Mouse (Mus musculus) ES-Bruce4 (cell line): ENCODE measurements around the gene Atxn1. TPM values are rescaled to one million over a fixed set of nuclear protein-coding genes. Genes with fewer than 3 reads are reported as not detected.

Experiments
- H3K27ac ChIP-seq: 2 replicates; pipeline ENCODE4 v1.5.1; 2012; ENCODE audit warnings: low read length, inconsistent platforms; ENCODE audit not compliant: insufficient read depth
- H3K27me3 ChIP-seq: 2 replicates; pipeline ENCODE4 v1.6.1; 2012; ENCODE audit warnings: mild to moderate bottlenecking, low read length, inconsistent platforms; ENCODE audit not compliant: control insufficient read depth, poor library complexity, insufficient read depth, severe bottlenecking
- H3K36me3 ChIP-seq: 2 replicates; pipeline ENCODE4 v1.6.1; 2012; ENCODE audit warnings: inconsistent platforms, mild to moderate bottlenecking, low read length, moderate library complexity; ENCODE audit not compliant: control insufficient read depth, poor library complexity, insufficient read depth, severe bottlenecking
- H3K4me1 ChIP-seq: one replicate; pipeline ENCODE4 v1.8.1; 2011; ENCODE audit warnings: low read length; ENCODE audit not compliant: control insufficient read depth, insufficient read depth
- H3K4me3 ChIP-seq: 2 replicates; pipeline ENCODE4 v1.5.1; 2011; ENCODE audit warnings: low read depth, mild to moderate bottlenecking, low read length
- H3K9ac ChIP-seq: 2 replicates; pipeline ENCODE4 v1.6.1; 2012; ENCODE audit warnings: low read depth, mild to moderate bottlenecking, inconsistent platforms; ENCODE audit not compliant: poor library complexity, severe bottlenecking
- H3K9me3 ChIP-seq: replicated peaks from 2 replicates; pipeline ENCODE4 v1.6.1; 2012; ENCODE audit warnings: mild to moderate bottlenecking, low read length, inconsistent platforms; ENCODE audit not compliant: control insufficient read depth, poor library complexity, insufficient read depth, severe bottlenecking
- CTCF ChIP-seq: IDR thresholded peaks from one replicate; pipeline ENCODE4 v1.8.1; 2011; ENCODE audit warnings: low read depth, low read length
- EP300 ChIP-seq: IDR thresholded peaks from 2 replicates; pipeline ENCODE4 v1.6.1; 2011; ENCODE audit warnings: low read depth, low read length; ENCODE audit not compliant: insufficient read depth
- POLR2A ChIP-seq: IDR thresholded peaks from one replicate; pipeline ENCODE4 v1.8.1; 2011; ENCODE audit warnings: low read length; ENCODE audit not compliant: insufficient read depth
- polyA plus RNA-seq: library from polyadenylated mRNA; stranded (reverse); fragments of >200 nt; gene quantifications from 2 replicates; pipeline ENCODE4 v1.2.4, GENCODE M21; 2011; ENCODE audit warnings: low read depth; ENCODE audit not compliant: missing spikeins, insufficient read depth, insufficient read length

Atxn1 gene
- polyA plus RNA-seq, 1 experiment = 10.1 TPM

DNA sequence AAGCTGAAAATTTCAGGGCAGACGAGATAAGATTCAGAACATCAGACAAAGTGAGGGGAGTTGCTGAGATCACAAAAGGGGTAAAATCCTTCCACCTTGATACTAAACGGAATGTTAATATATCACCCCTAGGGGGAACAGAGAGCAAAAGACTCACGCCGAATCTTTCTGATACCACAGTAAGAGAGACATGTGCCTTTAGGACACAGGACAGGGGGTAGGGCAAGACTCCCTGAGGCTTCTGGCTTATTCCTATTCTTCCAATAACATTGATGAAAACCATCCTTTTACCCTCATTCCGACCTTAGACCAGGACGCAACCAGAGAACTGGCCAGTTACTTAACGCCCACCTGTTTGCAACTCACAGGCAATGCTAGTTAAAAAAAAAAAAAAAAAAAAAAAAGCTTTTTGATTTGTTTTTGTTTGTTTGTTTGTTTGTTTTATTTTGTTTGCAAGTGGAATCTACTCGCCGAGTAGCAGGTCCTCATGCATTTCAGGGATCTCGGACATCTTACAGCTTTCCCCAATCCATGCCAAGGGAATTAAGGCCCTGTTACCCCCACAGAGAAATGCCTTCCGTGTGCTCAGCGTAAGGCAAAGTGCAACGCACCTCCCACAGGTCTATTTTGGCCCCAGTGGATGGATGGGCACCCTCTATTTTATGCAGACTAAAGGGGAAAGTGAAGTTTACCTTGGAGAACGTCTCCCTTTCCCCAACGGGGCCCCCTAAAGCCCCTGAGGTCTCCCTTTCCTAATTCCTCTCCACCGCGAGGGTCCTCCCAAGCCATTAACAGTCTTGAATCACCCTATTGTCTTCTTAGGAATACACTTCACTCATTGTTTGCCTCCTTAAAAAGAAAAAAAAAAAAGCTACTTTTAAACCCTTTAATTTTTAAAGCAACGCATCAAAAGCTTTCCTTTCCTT lies 157.9 kb downstream of the Atxn1 start:
- Histone ChIP-seq H3K4me3 (no peak overlapping the region), H3K27me3 (no peaks in the 10 kb centered on the region), H3K36me3 (no peaks in the 10 kb centered on the region), H3K27ac (no peak overlapping the region), H3K9me3 (no peaks in the 10 kb centered on the region), H3K9ac (no peak overlapping the region), H3K4me1 (no peaks in the 10 kb centered on the region)
- TF ChIP-seq EP300 (no peak), CTCF (no peak), POLR2A (no peak)

DNA sequence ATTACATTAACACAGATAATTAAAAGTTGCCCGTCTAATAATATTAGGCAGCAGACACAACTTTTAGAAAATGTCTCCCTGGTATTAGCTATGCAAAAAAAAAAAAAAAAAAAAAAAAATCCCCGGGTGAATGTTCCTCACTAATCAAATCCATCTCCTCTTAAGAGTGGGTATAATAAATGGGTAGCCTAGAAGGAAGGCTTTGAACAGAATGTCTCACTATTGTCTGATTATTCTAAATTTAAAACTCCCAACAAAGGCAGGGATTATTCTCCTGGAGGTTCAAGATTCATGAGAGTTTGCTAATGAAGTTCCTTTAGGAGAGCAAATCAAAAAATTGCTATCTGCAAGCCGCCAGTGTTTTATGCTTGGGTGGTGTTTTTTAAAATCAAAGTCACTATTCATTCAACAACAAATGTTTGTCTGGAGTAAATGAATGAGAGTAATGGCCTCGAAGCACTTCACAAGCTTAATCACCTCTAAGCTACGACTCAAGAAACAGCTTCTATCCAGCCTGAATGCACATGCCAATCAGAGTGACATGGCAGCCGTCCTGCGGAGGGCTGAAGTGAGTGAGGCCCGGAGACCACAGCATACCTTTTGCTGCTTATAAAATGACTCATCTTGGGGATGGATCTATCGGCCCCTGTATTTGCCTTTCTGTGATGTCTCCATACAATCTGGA lies 158.8 kb downstream of the Atxn1 start:
- TF ChIP-seq EP300 (no peak), CTCF (no peak), POLR2A (no peak)
- no peaks in the 10 kb centered on the region for H3K4me1 ChIP-seq
- no peaks in the 10 kb centered on the region for H3K36me3 ChIP-seq
- no peak overlapping the region for H3K27ac ChIP-seq
- no peaks in the 10 kb centered on the region for H3K9me3 ChIP-seq
- no peaks in the 10 kb centered on the region for H3K27me3 ChIP-seq
- no peak overlapping the region for H3K4me3 ChIP-seq
- H3K9ac ChIP-seq = no peak overlapping the region

DNA sequence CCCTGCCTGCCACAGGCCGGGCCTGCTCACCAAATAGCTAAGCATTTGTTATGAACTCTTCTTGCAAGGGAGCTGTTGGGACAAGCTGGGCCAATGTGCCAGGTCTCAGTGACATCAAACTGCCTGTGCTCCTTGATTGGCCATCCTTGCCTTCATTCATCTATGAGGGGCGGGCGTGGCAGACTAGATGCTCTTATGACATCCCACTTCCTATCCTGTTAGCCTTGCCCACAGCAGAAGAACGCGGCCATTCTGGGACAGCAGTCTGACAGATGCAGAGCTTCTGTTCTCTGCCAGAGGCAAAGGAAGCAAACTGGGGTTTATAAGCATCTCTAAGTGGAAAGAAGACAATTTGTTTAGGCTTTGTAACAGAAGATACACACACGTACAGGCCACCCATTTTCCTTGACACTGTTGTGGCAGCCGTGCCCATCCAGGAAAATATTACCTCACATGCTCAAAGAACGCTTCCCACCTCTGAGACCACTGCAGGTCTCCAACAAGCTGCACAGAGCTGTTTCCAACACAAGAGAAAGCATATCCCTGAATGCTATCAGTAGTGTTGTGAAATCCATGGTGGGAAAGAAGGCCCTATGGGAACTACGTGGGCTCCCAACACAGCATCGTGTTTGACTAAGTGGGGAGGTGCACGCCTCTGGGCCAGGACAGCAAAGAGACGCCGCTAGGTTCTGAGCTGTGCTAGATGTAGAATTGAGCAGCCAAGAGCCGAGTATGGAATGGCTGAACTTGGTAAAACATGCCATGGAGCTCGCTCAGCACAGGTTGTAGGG lies 162.0 kb downstream of the Atxn1 start:
- Histone ChIP-seq H3K36me3 (no peaks in the 10 kb centered on the region), H3K9me3 (no peaks in the 10 kb centered on the region), H3K4me1 (no peaks in the 10 kb centered on the region), H3K27me3 (no peaks in the 10 kb centered on the region), H3K4me3 (no peak overlapping the region), H3K27ac (no peak overlapping the region), H3K9ac (no peak overlapping the region)
- TF ChIP-seq EP300 = no peak
- no peak for TF ChIP-seq CTCF
- TF ChIP-seq POLR2A = no peak

DNA sequence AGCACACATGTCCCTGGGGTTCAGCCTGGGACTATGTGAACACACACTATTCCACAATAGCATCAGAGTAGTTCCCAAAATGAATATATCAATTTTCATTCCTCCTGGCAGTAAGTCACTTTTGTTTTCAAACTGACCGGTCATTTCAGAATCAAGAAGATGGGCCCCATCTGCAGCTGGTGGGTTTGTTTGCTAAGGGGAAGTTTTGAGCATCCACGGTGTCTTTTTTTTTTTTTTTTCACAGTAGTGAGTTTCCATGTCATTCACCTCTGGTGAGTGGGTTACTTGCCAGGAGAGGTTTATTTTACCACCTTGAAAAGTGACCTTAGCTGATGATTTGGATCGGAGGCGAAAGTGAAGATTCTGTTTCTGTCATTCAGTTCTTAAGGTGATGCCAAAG lies 166.6 kb downstream of the Atxn1 start:
- TF ChIP-seq CTCF = no peak
- no peak for TF ChIP-seq EP300
- TF ChIP-seq POLR2A = no peak
- Histone ChIP-seq H3K4me1 (no peaks in the 10 kb centered on the region), H3K9me3 (no peaks in the 10 kb centered on the region), H3K27ac (no peak overlapping the region), H3K36me3 (no peaks in the 10 kb centered on the region), H3K9ac (no peak overlapping the region), H3K27me3 (no peaks in the 10 kb centered on the region), H3K4me3 (no peak overlapping the region)

DNA sequence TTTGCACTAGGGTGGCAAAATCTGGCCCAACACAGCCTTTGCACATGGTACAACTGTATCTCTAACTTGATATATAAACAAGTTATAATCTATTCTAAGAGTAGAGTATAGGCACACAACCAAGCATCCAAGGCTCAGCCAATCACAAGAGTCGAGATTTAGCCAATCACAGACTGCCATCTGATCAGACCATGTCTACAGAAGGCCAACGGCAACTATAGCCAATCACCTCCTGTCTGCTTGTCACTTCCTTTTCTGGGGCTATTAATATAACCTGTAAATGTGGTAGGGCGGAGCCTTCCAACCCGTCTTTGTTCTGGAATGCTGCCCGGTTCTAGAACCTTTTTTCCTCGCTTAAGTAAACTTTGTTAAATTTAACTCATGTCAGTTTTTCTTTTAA lies 167.1 kb downstream of the Atxn1 start:
- TF ChIP-seq CTCF = no peak
- no peak for TF ChIP-seq EP300
- no peak for TF ChIP-seq POLR2A
- Histone ChIP-seq H3K4me1 (no peaks in the 10 kb centered on the region), H3K27ac (no peak overlapping the region)

More for the DNA sequence above, 167.1 kb downstream of the Atxn1 start:
- no peaks in the 10 kb centered on the region for H3K36me3 ChIP-seq
- H3K27me3 ChIP-seq = no peaks in the 10 kb centered on the region
- no peaks in the 10 kb centered on the region for H3K9me3 ChIP-seq
- no peak overlapping the region for H3K9ac ChIP-seq
- no peak overlapping the region for H3K4me3 ChIP-seq
